Mouse (Mus musculus) cerebellum, adult (tissue): Measurements from ENCODE around the gene Foxo3.
A peak's percentile ranks its signal among the peaks of the same experiment; 100 is the strongest.

ENCODE experiments used
- ATAC-seq: cut with Nextera tagmentation; 2 replicates; pipeline ENCODE4 v1.9.2; 2017; ENCODE audit warnings: mild to moderate bottlenecking, moderate library complexity, mixed read lengths; ENCODE audit not compliant: insufficient number of reproducible peaks, low FRiP score, low TSS enrichment

Gene Foxo3

GRCm38 (mm10) chr10:42231847-42232246, 44.7 kb downstream of the Foxo3 start:
- no peak for ATAC-seq

GRCm38 (mm10) chr10:42231100-42231541, 45.4 kb downstream of the Foxo3 start:
- no peak for ATAC-seq

- no peak for ATAC-seq
Measured at GRCm38 (mm10) chr10:42230471-42231099, 46.0 kb downstream of the Foxo3 start.

- peak; percentile 62 for ATAC-seq
Measured at GRCm38 (mm10) chr10:42227751-42228241, 48.8 kb downstream of the Foxo3 start.

- no peak for ATAC-seq
Measured at GRCm38 (mm10) chr10:42226176-42226575, 50.4 kb downstream of the Foxo3 start.

- no peak for ATAC-seq
Measured at GRCm38 (mm10) chr10:42225184-42225935, 51.2 kb downstream of the Foxo3 start.

GRCm38 (mm10) chr10:42221996-42222395, 54.6 kb downstream of the Foxo3 start:
- ATAC-seq, result no peak

GRCm38 (mm10) chr10:42221136-42221891, 55.2 kb downstream of the Foxo3 start:
- no peak for ATAC-seq

- ATAC-seq, result no peak
Measured at GRCm38 (mm10) chr10:42220418-42220952, 56.1 kb downstream of the Foxo3 start.

GRCm38 (mm10) chr10:42211407-42211806, 65.1 kb downstream of the Foxo3 start:
- no peak for ATAC-seq

- ATAC-seq, result no peak
Measured at GRCm38 (mm10) chr10:42210641-42211040, 65.9 kb downstream of the Foxo3 start.

- no peak for ATAC-seq
Measured at GRCm38 (mm10) chr10:42209809-42210208, 66.7 kb downstream of the Foxo3 start.

GRCm38 (mm10) chr10:42207612-42208011, 68.9 kb downstream of the Foxo3 start:
- ATAC-seq, result no peak

- ATAC-seq, result no peak
Measured at GRCm38 (mm10) chr10:42204768-42205412, 71.7 kb downstream of the Foxo3 start.

- no peak for ATAC-seq
Measured at GRCm38 (mm10) chr10:42203321-42204155, 73.0 kb downstream of the Foxo3 start.

- no peak for ATAC-seq
Measured at GRCm38 (mm10) chr10:42202561-42202960, 74.0 kb downstream of the Foxo3 start.

- ATAC-seq, result no peak
Measured at GRCm38 (mm10) chr10:42199472-42199871, 77.1 kb downstream of the Foxo3 start.

GRCm38 (mm10) chr10:42198682-42199081, 77.9 kb downstream of the Foxo3 start:
- ATAC-seq, result no peak

- ATAC-seq, result no peak
Measured at GRCm38 (mm10) chr10:42194784-42195183, 81.8 kb downstream of the Foxo3 start.
